Mouse (Mus musculus) urinary bladder, postnatal 14 days (tissue): Measurements from ENCODE around the gene Mdm2.

Experiments used
- DNase-seq: peaks from one replicate; pipeline ENCODE4 v3.0.0; 2021; ENCODE audit warnings: low spot score

The Mdm2 gene

DNA sequence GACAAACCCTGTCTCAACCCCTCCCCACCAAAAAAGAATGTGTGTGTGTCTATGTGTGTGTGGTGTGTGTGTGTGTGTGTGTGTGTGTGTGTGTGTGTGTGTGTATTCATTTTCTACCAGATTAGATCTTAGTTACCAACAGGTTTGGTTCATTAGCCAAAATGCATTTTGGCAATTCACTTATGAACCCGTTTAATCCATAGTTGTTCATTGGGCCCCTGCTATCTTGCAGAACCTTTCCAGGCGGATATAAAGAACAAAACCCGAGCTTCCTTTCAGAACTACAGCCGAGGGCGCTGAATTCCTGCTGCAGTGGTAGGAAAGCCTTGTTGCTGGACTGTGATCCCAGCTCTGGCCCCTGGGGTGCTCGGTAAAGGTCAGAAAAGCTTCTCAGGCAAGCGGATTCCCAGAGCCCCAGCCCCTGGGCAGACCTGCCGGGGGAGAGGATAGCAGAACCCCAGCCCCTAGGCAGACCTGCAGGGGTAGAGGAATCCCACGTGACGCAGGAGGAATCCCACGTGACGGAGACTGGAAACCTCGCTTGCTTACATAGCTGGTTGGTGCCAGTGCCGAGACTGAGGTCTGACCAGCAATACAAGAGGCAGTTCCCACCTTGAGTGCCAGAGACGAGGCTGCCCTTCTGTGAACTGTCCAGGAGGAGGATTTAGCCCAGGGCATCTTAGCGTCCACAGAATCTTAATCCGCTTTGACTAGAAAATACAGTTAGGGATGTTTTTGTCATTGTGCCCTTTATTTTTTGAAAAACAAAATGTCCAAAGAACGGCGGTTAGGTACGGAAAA, 69.0 kb downstream of the Mdm2 start:
- no peak for DNase-seq

DNA sequence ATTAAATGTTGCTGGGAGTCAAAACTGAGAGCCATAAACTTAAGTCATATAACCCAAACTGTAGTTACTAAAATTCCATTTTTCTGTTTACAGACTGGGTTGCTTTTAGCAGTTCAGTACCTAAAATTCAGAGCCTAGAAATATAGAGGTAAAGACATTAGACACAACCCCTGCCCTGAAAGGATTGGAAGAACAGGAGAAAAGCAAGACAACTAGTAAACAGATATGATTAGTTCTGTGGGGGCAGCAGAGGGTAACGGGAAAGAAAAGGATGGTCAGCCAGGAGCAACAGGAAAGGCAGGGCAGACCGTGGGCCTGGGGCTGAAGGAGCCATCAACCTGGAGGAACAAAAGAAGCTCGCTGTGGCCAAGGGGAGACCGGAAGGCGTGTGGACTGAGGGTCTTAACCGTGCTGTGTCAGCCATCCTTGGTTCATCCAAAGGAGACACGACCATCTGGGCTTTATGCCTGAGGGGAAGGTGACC, 69.9 kb downstream of the Mdm2 start:
- DNase-seq = no peak

DNA sequence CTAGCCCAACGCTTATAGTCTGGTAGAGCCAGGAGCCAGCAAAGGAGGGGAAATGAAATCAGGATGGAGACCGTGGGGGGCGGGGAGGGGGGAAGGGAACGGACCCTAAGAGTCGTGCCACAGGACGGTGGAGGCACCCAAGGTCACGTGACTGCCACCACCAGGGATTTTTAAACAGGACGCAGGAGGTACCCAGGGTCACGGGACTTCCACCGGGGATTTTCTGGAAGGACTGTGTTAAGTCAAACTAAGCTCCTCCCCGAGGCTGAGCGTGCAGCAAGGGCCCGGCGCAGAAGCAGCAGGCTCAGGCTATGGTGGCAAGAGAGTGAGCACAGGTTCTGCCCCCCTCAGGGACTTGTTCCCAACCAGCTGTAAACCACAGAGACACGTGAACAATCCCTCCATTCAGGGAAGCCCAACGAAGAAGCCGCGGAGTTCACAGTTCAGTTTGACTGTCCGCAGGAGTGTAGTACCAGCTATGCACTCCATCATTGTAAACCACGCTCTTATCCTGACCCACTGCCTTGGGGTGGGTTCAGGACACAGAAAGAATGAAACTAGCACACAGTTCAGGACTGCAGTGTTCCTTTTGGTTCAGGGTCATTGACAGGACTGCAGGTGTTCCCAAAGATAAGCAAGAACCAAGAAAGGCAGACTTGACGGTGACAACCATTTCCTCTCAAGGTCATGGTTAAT, 70.5 kb downstream of the Mdm2 start:
- no peak for DNase-seq

DNA sequence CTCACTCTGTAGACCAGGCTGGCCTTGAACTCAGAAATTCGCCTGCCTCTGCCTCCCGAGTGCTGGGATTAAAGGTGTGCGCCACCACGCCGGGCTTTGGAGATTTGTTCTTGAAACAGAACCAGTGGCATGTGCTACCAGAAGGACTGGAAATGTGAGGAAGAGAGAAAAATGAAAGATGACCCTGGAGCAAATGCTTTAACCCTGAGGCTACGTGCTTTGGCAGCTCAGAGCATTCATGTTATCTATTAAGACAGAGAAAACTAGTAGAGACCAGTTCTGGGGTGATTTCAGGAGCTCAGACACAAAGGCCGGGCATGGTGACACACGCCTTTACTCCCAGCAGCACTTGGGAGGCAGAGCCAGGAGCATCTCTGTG, 71.3 kb downstream of the Mdm2 start:
- no peak for DNase-seq
